Mouse (Mus musculus) spleen, postnatal 14 days (tissue): Measurements from ENCODE around the gene Fanca.
"Not testable (repeated sequence)": the region's sequence is repeated elsewhere in the genome, so short reads cannot be mapped to it uniquely, and the experiment has no call there.

Experiments used
- DNase-seq, 2 experiments: peaks; one replicate each; pipeline ENCODE4 v3.0.0; 2021 to 2022; ENCODE audit warnings: low spot score in 2 of 2

Gene Fanca

DNA sequence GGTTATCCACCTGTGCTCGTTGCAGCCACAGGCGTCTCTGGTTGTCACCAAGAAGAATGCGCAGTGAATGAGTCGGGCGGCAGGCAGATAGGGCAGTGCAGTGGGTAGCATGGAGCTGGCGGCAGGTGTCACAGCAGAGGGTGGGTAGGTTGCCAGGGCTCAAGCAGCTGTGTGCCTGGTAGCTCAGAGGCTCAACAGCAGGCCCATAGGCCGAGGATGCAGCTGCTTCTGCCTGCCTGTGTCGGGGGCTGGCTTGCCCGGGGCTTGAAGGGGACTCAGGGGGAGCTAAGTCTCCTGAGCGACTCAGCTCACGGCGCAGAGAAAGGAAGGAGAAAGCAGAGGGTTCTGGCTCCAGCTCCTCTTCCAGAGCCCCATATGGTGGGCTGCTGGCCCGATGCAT, 85.1 kb downstream of the Fanca start:
- no peak for DNase-seq

- DNase-seq, result no peak
Observed at GRCm38 (mm10) chr8:123232553-123232952, 85.8 kb downstream of the Fanca start.

- DNase-seq, result no peak
Observed at GRCm38 (mm10) chr8:123231742-123232141, 86.6 kb downstream of the Fanca start.

GRCm38 (mm10) chr8:123230326-123230725, 88.0 kb downstream of the Fanca start:
- not testable (repeated sequence) for DNase-seq

DNA sequence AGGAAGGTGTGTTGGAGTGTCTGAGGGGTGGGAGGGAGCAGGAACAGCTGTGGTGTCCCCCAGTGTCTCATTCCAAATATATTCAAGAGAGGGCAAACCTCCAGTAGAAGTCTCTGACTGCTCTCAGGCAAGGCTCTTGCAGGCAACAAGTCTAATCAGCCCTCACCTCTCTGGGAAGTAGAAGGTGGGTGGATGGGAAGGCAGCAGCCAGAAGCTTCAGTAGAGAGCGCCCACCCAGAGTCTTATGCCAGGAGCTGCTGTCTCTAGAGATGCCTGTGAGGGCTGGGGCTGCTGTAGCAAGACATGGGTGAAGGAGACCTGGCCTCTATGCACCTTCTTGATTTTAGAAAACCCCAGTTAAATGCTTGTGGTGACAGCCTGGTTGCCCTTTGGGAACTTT, 90.0 kb downstream of the Fanca start:
- DNase-seq, result no peak

DNA sequence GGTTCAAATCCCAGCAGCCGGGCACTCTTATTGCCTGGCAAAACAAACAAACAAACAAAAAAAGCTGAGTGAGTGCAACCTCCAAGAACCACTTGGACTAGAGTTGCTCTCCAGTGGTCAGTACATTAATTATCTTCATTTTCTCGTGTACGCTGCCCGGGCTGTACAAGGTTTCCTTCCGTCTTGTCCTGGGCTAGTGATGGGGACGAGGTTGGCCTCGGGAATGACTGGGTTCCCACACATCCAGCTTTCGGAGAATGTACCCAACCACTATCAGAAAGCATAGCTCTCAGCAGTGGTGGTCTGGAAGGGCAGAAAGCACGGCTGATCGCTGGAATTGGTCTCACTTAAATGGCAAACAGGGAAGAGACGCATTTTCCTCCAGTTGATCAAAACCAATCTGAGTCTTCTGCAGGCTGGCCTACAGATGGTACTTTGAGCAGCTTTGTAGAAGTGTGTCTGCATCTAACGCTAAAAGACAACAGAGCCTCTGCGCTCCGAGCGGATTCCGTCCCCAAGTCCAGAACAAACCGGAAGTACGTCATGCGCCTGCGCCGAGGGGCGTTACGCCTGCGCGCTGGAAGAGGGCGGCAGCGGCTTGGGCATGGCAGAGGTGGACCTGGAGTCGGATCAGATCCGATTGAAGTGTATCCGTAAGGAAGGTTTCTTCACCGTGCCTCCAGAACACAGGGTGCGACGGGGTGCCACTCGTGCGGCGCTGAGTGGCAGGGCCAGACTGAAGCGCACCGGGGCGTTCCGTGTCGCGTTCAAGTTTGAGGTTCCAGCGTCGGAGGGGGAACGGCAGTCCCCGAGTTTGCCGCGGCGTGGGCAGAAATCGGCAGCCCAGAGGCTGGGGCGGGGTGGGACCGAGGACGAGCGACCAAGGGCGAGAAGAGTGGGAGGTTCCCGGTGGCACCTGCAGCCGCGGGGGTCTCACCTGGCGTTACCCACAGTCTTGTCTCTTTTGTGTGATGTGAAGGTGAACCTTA, 93.8 kb downstream of the Fanca start, which contains the start of gene Cdk10:
TSS of gene Cdk10 (plus strand) at position 565 of the 989 bp plus-strand sequence.
- peak; percentile 88 to 91 for DNase-seq

DNA sequence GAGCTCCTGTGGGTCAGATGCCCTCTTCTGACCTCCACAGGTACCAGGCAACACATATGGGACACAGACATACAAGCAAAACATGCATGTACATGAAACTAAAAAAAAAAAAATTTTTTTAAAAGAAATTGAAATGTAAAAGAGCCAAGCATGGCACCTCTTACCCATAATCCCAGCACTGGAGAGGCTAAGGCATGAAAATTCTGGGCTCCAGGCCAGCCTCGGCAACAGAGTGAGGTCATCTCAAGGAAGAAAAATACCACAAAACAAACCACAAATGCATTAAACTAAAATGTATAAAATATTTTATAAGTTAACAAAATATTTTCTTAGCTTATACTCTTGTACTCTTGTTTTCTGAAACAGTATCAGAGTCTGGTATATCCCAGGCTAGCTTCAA, 97.5 kb downstream of the Fanca start:
- DNase-seq, result no peak
